Mouse (Mus musculus) intestine, embryonic 14.5 days (tissue): ENCODE results near the gene Kirrel3. TPM values are rescaled to one million over a fixed set of nuclear protein-coding genes. Genes with fewer than 3 reads are reported as not detected.

ENCODE experiments used
- ATAC-seq: fragments of 200-750 bp; cut with Nextera tagmentation; replicated peaks from 2 replicates; pipeline ENCODE4 v1.8.0; 2017; ENCODE audit warnings: low read depth, moderate number of reproducible peaks, moderate TSS enrichment, moderate library complexity; ENCODE audit not compliant: low FRiP score, low TSS enrichment
- DNase-seq: peaks from one replicate; pipeline ENCODE4 v3.0.0-alpha.2; 2018; ENCODE audit warnings: low spot score
- H3K27ac ChIP-seq: fragments of 300-500 bp; sonication (generic); 2 replicates; pipeline ENCODE4 v1.5.1; 2014; ENCODE audit warnings: low read depth, mild to moderate bottlenecking, control low read depth
- H3K27me3 ChIP-seq: fragments of 300-500 bp; sonication (generic); replicated peaks from 2 replicates; pipeline ENCODE4 v1.6.1; 2014; ENCODE audit warnings: low read length, control low read depth; ENCODE audit not compliant: control insufficient read depth, insufficient read depth
- H3K36me3 ChIP-seq: fragments of 300-500 bp; sonication (generic); 2 replicates; pipeline ENCODE4 v1.6.1; 2014; ENCODE audit warnings: low read length, control low read depth; ENCODE audit not compliant: control insufficient read depth, insufficient read depth
- H3K4me1 ChIP-seq: fragments of 300-500 bp; sonication (generic); replicated peaks from 2 replicates; pipeline ENCODE4 v1.6.1; 2014; ENCODE audit warnings: low read length, control low read depth, mixed read lengths; ENCODE audit not compliant: control insufficient read depth, insufficient read depth
- H3K4me2 ChIP-seq: fragments of 300-500 bp; sonication (generic); 2 replicates; pipeline ENCODE4 v1.6.1; 2014; ENCODE audit warnings: low read length
- H3K4me3 ChIP-seq: fragments of 300-500 bp; sonication (generic); 2 replicates; pipeline ENCODE4 v1.5.1; 2014; ENCODE audit warnings: low read depth, low read length, control low read depth, mixed read lengths
- H3K9ac ChIP-seq: fragments of 300-500 bp; sonication (generic); 2 replicates; pipeline ENCODE4 v1.6.1; 2014; ENCODE audit warnings: mild to moderate bottlenecking, low read length
- H3K9me3 ChIP-seq: fragments of 300-500 bp; sonication (generic); 2 replicates; pipeline ENCODE4 v1.6.1; 2016; ENCODE audit warnings: low read length, control low read depth; ENCODE audit not compliant: control insufficient read depth
- WGBS: fragments of 180-500 bp; shearing (Covaris S2); extraction: QIAGEN DNeasy Blood & Tissue Kit; methylation state at CpG from one replicate; pipeline ENCODE4 v1.1.7; 2014; 5-methylcytosine and 5-hydroxymethylcytosine counted together
- polyA plus RNA-seq: library from polyadenylated mRNA; unstranded; fragments of >200 nt; fragmentation: Nextera tagmentation; extraction: Ambion mirVana; gene quantifications from 2 replicates; pipeline ENCODE4 v1.2.1, GENCODE M21; 2014

The Kirrel3 gene
- polyA plus RNA-seq, 1 experiment from 2014 or later = 3.2 TPM

DNA sequence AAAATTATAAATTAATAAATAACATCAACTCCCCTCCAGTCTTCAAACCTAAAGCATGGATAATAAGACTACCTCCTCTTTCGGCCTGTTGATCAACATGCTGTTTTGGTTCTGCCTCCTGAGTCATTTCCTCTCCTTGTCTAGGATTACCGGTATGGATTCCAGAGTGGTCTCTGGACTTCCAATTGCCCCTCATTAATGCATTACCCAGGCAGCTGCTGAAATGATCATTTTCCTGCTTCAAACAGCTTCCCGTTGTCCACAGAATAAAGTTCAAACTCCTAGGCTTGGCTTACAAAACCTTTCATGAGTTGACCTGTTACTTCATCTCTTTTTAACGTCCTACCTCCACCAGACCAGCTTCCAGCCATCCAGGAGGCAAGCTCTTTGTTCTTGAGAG lies 309.5 kb downstream of the Kirrel3 start:
- no peak for ATAC-seq
- no peaks in the 10 kb centered on the region for H3K27me3 ChIP-seq
- H3K4me3 ChIP-seq = no peak overlapping the region
- 53% methylated on average over 4 of the region's 4 CpGs for WGBS
- no peak for DNase-seq
- no peaks in the 10 kb centered on the region for H3K36me3 ChIP-seq
- H3K4me1 ChIP-seq = no peaks in the 10 kb centered on the region
- no peak overlapping the region for H3K4me2 ChIP-seq
- H3K9me3 ChIP-seq = no peaks in the 10 kb centered on the region
- no peak overlapping the region for H3K27ac ChIP-seq
- no peak overlapping the region for H3K9ac ChIP-seq

DNA sequence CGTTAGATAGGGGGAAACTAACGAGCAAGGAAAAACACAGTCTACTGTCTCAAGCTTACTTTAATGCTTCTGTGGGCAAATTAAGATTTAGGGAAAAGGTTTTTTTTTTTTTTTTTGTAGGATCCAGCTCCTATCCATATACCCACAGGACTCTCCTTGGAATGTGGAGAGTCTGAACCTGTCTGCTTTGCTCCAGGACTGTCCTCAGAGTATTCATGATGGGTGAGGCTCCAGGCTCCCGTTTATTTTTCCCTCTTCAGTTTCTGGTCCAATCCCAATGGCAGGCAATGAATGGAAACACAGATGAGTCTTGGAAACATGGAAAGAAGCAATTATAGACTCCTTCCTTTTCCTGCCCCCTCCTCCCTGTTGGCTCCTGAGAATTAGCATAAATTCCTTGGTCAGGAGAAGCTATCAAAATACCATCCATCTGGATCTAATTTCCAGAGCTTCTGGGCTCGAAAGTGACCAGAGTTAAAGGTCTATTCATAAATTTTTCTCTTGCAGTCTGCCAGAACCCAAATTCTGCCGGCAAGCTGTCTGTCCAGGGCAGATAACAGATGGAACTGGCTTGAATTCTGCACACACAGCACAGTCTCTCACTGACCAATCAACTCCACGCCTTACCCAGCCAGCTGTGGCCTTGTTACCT lies 312.1 kb downstream of the Kirrel3 start:
- DNase-seq (no peak), ATAC-seq (no peak)
- Histone ChIP-seq H3K27ac (no peak overlapping the region), H3K9ac (no peak overlapping the region), H3K36me3 (no peaks in the 10 kb centered on the region), H3K4me3 (no peak overlapping the region), H3K27me3 (no peaks in the 10 kb centered on the region), H3K9me3 (no peaks in the 10 kb centered on the region), H3K4me1 (no peaks in the 10 kb centered on the region), H3K4me2 (no peak overlapping the region)
- 50% methylated on average over 6 of the region's 6 CpGs for WGBS

DNA sequence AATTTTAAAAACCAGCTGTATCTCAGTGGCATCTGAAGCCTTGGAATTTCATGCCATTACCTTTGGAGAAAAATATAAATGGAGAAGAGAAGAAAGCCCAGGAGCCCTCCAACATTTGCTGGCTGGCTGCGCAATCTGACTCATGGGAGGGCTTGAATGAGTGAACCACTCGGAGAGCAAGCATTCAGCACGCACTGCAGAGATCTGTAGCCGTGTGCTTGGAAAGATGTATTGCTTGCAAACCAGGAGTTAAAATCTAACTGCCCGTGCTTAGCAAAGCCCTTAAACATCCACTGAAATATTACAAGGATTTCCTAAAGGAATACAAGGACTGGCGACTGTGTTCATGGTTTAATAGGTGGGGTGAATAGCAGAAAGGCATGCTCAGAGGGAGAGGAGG lies 316.0 kb downstream of the Kirrel3 start:
- DNase-seq = no peak
- Histone ChIP-seq H3K27me3 (no peaks in the 10 kb centered on the region), H3K27ac (no peak overlapping the region), H3K4me2 (no peak overlapping the region), H3K9me3 (no peaks in the 10 kb centered on the region), H3K9ac (no peak overlapping the region), H3K4me1 (no peaks in the 10 kb centered on the region), H3K36me3 (no peaks in the 10 kb centered on the region), H3K4me3 (no peak overlapping the region)
- WGBS = 70% methylated on average over 6 of the region's 6 CpGs
- ATAC-seq = no peak

DNA sequence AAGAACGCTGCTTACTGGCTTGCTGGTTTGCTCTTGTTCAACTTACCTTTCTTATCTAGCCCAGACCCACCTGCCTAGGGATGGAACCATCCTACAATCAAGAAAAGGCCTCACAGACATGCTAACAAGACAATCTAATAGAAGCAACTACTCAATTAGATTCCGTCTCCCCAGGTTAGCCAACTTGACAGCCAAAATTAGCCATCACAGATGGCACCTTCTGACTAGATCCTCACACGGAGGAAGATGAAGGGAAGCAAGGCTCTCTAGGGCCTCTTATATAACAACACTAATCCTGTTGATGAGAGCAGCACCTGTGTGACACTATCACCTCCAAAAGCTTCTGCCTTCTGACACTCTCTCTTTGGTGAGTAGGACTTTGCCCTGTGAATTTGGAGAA lies 321.2 kb downstream of the Kirrel3 start:
- no peak for ATAC-seq
- WGBS = 90% methylated on average over 3 of the region's 3 CpGs
- Histone ChIP-seq H3K4me1 (no peaks in the 10 kb centered on the region), H3K4me2 (no peak overlapping the region), H3K4me3 (no peak overlapping the region), H3K27me3 (no peaks in the 10 kb centered on the region), H3K9ac (no peak overlapping the region), H3K9me3 (no peaks in the 10 kb centered on the region), H3K27ac (no peak overlapping the region), H3K36me3 (no peaks in the 10 kb centered on the region)
- DNase-seq = no peak

DNA sequence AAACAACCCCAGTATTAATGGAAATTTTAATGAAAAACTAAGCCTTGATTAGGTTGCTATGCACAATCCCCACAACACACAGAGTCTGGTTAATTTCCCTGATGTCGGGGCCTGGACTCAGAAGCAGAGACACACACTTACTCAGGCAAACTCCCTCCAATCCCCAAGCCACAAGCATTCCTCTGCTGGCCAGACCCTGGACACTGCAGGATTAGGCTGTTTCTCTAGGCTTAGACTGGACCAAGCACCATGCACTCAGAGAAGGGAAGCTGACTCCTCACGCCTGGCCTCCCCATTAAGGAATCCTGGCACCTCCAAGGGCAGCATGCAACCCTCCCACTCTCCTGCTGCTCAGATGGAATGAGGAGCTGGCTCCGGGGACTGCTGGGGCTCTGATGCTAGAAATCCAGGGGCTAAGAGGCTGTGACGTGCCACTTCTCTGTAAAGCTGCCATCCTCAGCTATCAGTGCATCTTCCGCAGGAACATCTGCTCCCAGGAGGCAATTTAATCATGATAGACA lies 324.4 kb downstream of the Kirrel3 start:
- 70% methylated on average over 5 of the region's 5 CpGs for WGBS
- no peak overlapping the region for H3K4me2 ChIP-seq
- H3K9me3 ChIP-seq = no peaks in the 10 kb centered on the region
- DNase-seq = no peak
- H3K27me3 ChIP-seq = no peaks in the 10 kb centered on the region
- H3K4me1 ChIP-seq = no peaks in the 10 kb centered on the region
- no peak overlapping the region for H3K27ac ChIP-seq
- H3K4me3 ChIP-seq = no peak overlapping the region
- no peaks in the 10 kb centered on the region for H3K36me3 ChIP-seq
- H3K9ac ChIP-seq = no peak overlapping the region
- no peak for ATAC-seq

DNA sequence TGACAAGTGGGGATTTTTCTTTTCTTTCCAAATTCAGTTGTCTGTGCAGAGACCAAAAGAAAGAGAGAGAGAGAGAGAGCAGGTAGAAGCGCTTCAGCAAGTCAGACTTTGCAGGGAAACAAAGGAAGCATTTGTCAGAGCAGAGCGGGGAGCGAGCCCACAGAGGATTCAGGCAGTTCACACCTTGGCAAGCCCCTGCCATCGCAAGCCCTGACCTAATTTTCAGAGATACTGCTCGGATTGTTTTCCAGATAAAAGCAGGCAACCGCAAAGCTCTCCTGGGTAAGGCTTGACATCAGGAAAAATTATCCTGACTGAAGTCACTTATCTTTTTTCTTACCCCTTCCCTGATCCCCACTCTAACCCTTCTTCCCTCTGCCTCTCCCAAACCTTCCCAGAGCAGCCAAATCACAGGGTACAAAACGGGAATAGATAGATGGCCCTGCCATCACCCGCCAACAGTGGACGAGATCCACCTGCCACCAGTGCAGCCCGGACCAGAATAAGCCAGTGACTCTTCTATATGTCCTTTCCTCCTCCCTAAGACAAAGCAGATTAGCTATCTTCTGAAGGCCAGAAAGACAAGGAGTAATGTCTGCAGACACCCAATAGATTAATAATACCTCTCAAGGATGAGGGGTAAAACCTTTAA lies 332.8 kb downstream of the Kirrel3 start:
- Histone ChIP-seq H3K4me2 (no peak overlapping the region), H3K36me3 (no peaks in the 10 kb centered on the region), H3K4me1 (no peaks in the 10 kb centered on the region), H3K27me3 (no peaks in the 10 kb centered on the region), H3K4me3 (no peak overlapping the region), H3K9ac (no peak overlapping the region), H3K27ac (no peak overlapping the region), H3K9me3 (no peaks in the 10 kb centered on the region)
- 23% methylated on average over 10 of the region's 10 CpGs for WGBS
- DNase-seq = no peak
- no peak for ATAC-seq

DNA sequence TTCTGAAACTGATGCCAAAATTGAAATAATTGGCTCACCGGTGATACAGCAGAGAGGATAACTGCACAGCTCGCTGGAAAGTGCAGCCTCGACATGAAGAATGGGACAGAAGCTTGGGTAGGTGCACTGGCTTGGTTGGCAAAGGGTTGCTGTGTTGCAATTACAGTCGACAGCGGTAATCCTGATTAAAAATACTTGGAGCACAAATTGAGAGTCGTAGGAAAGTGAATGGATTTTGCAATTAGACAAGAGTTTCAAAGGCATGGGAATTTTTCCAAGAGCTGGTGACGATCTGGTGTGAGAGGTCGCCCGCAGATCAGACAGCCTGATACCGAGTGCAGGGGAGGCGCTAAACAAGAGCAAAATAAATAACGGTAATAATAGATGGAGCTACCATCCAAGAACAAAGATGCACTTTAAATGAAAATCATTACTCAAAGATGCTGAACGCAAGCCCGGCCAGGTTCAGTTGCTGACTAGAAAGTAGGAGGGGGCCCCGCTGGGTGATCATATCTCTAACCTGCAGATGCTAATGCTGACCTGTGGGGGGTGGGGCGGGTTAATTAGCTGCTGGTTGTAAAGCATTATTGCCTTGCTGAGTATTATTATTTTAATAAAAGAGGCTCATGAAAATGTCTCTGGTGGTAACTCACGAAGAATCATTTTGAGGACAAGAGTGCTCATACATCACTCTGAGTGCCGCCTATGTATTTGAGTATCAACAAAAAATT lies 338.8 kb downstream of the Kirrel3 start:
- H3K9ac ChIP-seq = no peak overlapping the region
- no peaks in the 10 kb centered on the region for H3K36me3 ChIP-seq
- H3K27ac ChIP-seq = no peak overlapping the region
- no peaks in the 10 kb centered on the region for H3K4me1 ChIP-seq
- DNase-seq (no peak), ATAC-seq (no peak)
- 79% methylated on average over 18 of the region's 18 CpGs for WGBS
- no peaks in the 10 kb centered on the region for H3K9me3 ChIP-seq
- no peaks in the 10 kb centered on the region for H3K27me3 ChIP-seq
- no peak overlapping the region for H3K4me2 ChIP-seq
- H3K4me3 ChIP-seq = no peak overlapping the region

DNA sequence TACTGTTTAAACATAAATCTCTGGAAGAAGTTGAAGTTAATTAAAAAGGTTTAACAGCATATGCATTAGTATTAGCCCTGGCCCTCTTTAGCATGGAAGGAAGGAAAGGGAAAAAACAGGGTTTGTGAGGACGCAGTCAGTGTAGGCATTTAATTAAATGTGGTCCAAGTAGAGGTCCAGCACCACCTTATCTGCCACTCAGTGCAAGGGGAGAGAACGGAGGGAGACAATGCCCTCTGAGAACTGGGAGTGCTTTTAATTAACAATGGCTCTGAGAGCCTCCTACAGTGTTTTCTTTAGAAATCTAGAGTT lies 339.4 kb downstream of the Kirrel3 start:
- H3K9ac ChIP-seq = no peak overlapping the region
- no peaks in the 10 kb centered on the region for H3K27me3 ChIP-seq
- H3K4me2 ChIP-seq = no peak overlapping the region
- H3K36me3 ChIP-seq = no peaks in the 10 kb centered on the region
- 54% methylated on average over 2 of the region's 2 CpGs for WGBS
- DNase-seq (no peak), ATAC-seq (no peak)
- H3K4me3 ChIP-seq = no peak overlapping the region
- no peaks in the 10 kb centered on the region for H3K9me3 ChIP-seq
- H3K4me1 ChIP-seq = no peaks in the 10 kb centered on the region
- no peak overlapping the region for H3K27ac ChIP-seq
